Mouse (Mus musculus) neutrophil, adult 5-6 weeks (primary cell): ENCODE data around the gene Trf. TPM values are rescaled to one million over a fixed set of nuclear protein-coding genes. Genes with fewer than 3 reads are reported as not detected.

ENCODE experiments used
- ATAC-seq: fragments of 151-379, 151-347 bp; 2 replicates; pipeline ENCODE4 v1.8.0; 2017; ENCODE audit warnings: mild to moderate bottlenecking, moderate TSS enrichment; ENCODE audit not compliant: insufficient number of reproducible peaks, poor library complexity, low FRiP score, severe bottlenecking; ENCODE audit errors: extremely low read depth
- total RNA-seq: library from RNA; stranded (forward); fragments of 200-1000 nt; gene quantifications from 2 replicates; pipeline ENCODE4 v1.2.3, GENCODE M21; 2017

Trf gene
- total RNA-seq, 1 experiment from 2014 or later = 164 TPM

GRCm38 (mm10) chr9:103227760-103228159 is 2.5 kb downstream of the Trf start:
- ATAC-seq = no peak

GRCm38 (mm10) chr9:103226806-103227205 is 3.4 kb downstream of the Trf start:
- no peak for ATAC-seq

GRCm38 (mm10) chr9:103225464-103225863 is 4.8 kb downstream of the Trf start:
- peak; percentile 34; the same call in 1 of the 2 replicates for ATAC-seq

GRCm38 (mm10) chr9:103224721-103225120 is 5.5 kb downstream of the Trf start:
- ATAC-seq = no peak

GRCm38 (mm10) chr9:103214281-103214680 is 16.0 kb downstream of the Trf start:
- no peak for ATAC-seq

GRCm38 (mm10) chr9:103213631-103214030 is 16.6 kb downstream of the Trf start:
- no peak for ATAC-seq

GRCm38 (mm10) chr9:103212654-103213420 is 17.4 kb downstream of the Trf start:
- ATAC-seq = no peak

GRCm38 (mm10) chr9:103208802-103209423 is 21.3 kb downstream of the Trf start:
- ATAC-seq = no peak

GRCm38 (mm10) chr9:103207846-103208245 is 22.4 kb downstream of the Trf start:
- ATAC-seq = peak; percentile 97

GRCm38 (mm10) chr9:103205786-103206185 is 24.5 kb downstream of the Trf start:
- ATAC-seq = no peak

GRCm38 (mm10) chr9:103201561-103202260 is 28.5 kb downstream of the Trf start, which contains the start of gene Srprb:
TSS of gene Srprb (minus strand) at chr9:103202137.
- peak; percentile 100 for ATAC-seq

- ATAC-seq = no peak
These were observed 41.8 kb downstream of the Trf start for GRCm38 (mm10) chr9:103188416-103188815.

GRCm38 (mm10) chr9:103186747-103187146 is 43.5 kb downstream of the Trf start:
- no peak for ATAC-seq

GRCm38 (mm10) chr9:103185946-103186345 is 44.3 kb downstream of the Trf start:
- no peak for ATAC-seq

GRCm38 (mm10) chr9:103184855-103185254 is 45.4 kb downstream of the Trf start:
- no peak for ATAC-seq

GRCm38 (mm10) chr9:103181886-103182285 is 48.4 kb downstream of the Trf start:
- ATAC-seq = no peak

GRCm38 (mm10) chr9:103180807-103181565 is 49.3 kb downstream of the Trf start:
- peak; percentile 73 for ATAC-seq

- ATAC-seq = no peak
These were observed 49.9 kb downstream of the Trf start for GRCm38 (mm10) chr9:103180303-103180702.

- ATAC-seq = no peak
These were observed 54.6 kb downstream of the Trf start for GRCm38 (mm10) chr9:103175692-103176091.
